18 mouse cellular contexts compared by ENCODE assay signal in the genomic region with DNA sequence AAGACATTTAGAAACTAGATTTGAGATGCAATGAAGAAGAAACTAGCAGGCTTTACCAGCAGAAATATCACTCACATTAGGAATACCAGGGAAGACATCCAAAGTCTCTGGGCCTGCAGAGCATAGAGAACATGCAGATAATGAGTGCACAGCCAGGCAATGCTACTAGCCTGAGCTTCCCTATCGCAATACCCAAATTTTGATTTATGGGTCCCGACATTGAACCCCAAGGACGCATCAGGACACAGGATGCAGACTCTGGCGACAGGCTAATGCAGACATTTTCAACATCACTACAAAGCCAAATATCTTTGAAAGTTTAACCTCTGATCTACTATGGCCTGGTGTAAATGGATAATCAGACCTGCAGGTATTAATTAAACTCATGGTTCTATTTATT.
"Had no signal": no experiment of that assay in that cellular context is flagged by ENCODE, and none has a peak within 500 bp of the region (broad histone marks: within the 10 kb centered on the region; RNA-seq: fewer than 3 reads in every experiment).

No protein-coding gene starts in this region.

- H3K9ac ChIP-seq: lung, embryonic 14.5 days; midbrain, embryonic 12.5 days; neural tube, embryonic 13.5 days; neural tube, embryonic 15.5 days had no signal

- H3K4me1 ChIP-seq: midbrain, embryonic 10.5 days; midbrain, embryonic 12.5 days had no signal

- H3K27ac ChIP-seq: midbrain, embryonic 10.5 days; midbrain, embryonic 12.5 days; neural tube, embryonic 13.5 days; neural tube, embryonic 15.5 days had no signal

- H3K4me3 ChIP-seq: midbrain, embryonic 10.5 days; midbrain, embryonic 12.5 days; myocyte; neural tube, embryonic 13.5 days; neural tube, embryonic 15.5 days had no signal

- H3K27me3 ChIP-seq: midbrain, embryonic 12.5 days; neural tube, embryonic 13.5 days; neural tube, embryonic 15.5 days had no signal

- H3K36me3 ChIP-seq: midbrain, embryonic 10.5 days; midbrain, embryonic 12.5 days; neural tube, embryonic 13.5 days; neural tube, embryonic 15.5 days had no signal

- DNase-seq: lung, embryonic 14.5 days; lung, postnatal 10 days; lung, postnatal 4 days; midbrain, embryonic 14.5 days; retina, postnatal 1 day; right cerebral cortex, adult 18-20 months; right cerebral cortex, postnatal 25 days; right cerebral cortex, postnatal 4 days; spleen, adult 18-20 months; thymus, adult 18-20 months; thymus, postnatal 14 days; thymus, postnatal 36 days had no signal

- ATAC-seq: midbrain, embryonic 16.5 days had no signal

- H3K9me3 ChIP-seq: midbrain, embryonic 10.5 days; midbrain, embryonic 12.5 days; neural tube, embryonic 13.5 days; neural tube, embryonic 15.5 days had no signal

- H3K4me2 ChIP-seq: lung, embryonic 14.5 days; midbrain, embryonic 12.5 days; neural tube, embryonic 13.5 days; neural tube, embryonic 15.5 days had no signal
